Mouse (Mus musculus) hindbrain, postnatal 0 days (tissue): ENCODE measurements around the gene Med8. TPM values are rescaled to one million over a fixed set of nuclear protein-coding genes. Genes with fewer than 3 reads are reported as not detected.

Experiments
- ATAC-seq: fragments of 200-750 bp; cut with Nextera tagmentation; 2 replicates; pipeline ENCODE4 v1.8.0; 2017; ENCODE audit warnings: mild to moderate bottlenecking, moderate TSS enrichment, moderate library complexity
- DNase-seq: peaks from one replicate; pipeline ENCODE4 v3.0.0-alpha.2; 2015; ENCODE audit warnings: low spot score
- H3K27ac ChIP-seq: fragments of 300-500 bp; sonication (generic); 2 replicates; pipeline ENCODE4 v1.5.1; 2014; ENCODE audit warnings: mild to moderate bottlenecking
- H3K27me3 ChIP-seq: fragments of 300-500 bp; sonication (generic); 2 replicates; pipeline ENCODE4 v1.6.1; 2014; ENCODE audit warnings: low read length, mixed read lengths; ENCODE audit not compliant: insufficient read depth
- H3K36me3 ChIP-seq: fragments of 300-500 bp; sonication (generic); 2 replicates; pipeline ENCODE4 v1.6.1; 2014; ENCODE audit warnings: low read length, mixed read lengths; ENCODE audit not compliant: insufficient read depth
- H3K4me1 ChIP-seq: fragments of 300-500 bp; sonication (generic); 2 replicates; pipeline ENCODE4 v1.6.1; 2014; ENCODE audit warnings: antibody characterized with exemption, low read length, mixed read lengths; ENCODE audit not compliant: insufficient read depth
- H3K4me2 ChIP-seq: fragments of 300-500 bp; sonication (generic); 2 replicates; pipeline ENCODE4 v1.6.1; 2014; ENCODE audit warnings: low read depth, mild to moderate bottlenecking, low read length, moderate library complexity, mixed read lengths
- H3K4me3 ChIP-seq: fragments of 300-500 bp; sonication (generic); 2 replicates; pipeline ENCODE4 v1.5.1; 2014; ENCODE audit warnings: low read length
- H3K9ac ChIP-seq: fragments of 300-500 bp; sonication (generic); replicated peaks from 2 replicates; pipeline ENCODE4 v1.6.1; 2014; ENCODE audit warnings: mild to moderate bottlenecking, low read length, moderate library complexity, mixed read lengths
- H3K9me3 ChIP-seq: fragments of 300-500 bp; sonication (generic); 2 replicates; pipeline ENCODE4 v1.6.1; 2016; ENCODE audit warnings: low read length, mixed read lengths
- CTCF ChIP-seq: IDR thresholded peaks from 2 replicates; pipeline ENCODE4 v1.5.1; 2016; ENCODE audit warnings: antibody characterized with exemption, control low read depth, low read depth
- WGBS: fragments of 180-500 bp; shearing (Covaris S2); extraction: QIAGEN DNeasy Blood & Tissue Kit; methylation state at CpG from one replicate; pipeline ENCODE4 v1.1.7; 2014; 5-methylcytosine and 5-hydroxymethylcytosine counted together
- polyA plus RNA-seq: library from polyadenylated mRNA; unstranded; fragments of >200 nt; fragmentation: Nextera tagmentation; extraction: Ambion mirVana; gene quantifications from 2 replicates; pipeline ENCODE4 v1.2.1, GENCODE M21; 2015
- total RNA-seq: library from RNA; depleted of rRNA; stranded (reverse); fragments of >200 nt; gene quantifications from 2 replicates; pipeline ENCODE4 v1.2.3, GENCODE M21; 2014

Gene Med8
- total and polyA plus RNA-seq, 2 experiments from 2014 or later = 48.8 to 100 TPM

DNA sequence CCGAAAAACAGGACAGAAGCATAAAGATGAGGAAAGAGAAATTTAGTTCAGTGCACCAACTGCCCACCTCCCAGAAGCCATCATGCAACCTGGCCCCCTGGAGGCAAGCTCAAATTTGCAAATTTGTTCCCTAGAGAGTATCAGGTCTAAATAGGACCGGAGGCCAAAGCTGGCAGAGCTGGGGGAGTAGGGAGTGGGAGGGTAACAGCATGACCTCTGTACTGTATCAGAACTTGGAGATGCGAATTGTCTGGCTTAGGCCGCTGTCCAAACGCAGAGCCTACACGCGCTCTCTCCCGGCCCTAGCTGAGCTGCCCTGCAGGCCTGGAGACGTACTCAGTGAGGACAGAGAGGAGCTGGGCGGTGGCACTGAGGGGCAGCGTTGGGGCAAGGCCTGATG is 19.0 kb upstream of the Med8 start:
- 93% methylated on average over 11 of the region's 11 CpGs for WGBS
- no peak for ATAC-seq
- Histone ChIP-seq H3K9ac (no peak overlapping the region), H3K4me3 (no peak overlapping the region), H3K4me1 (no peaks in the 10 kb centered on the region), H3K27me3 (no peaks in the 10 kb centered on the region), H3K4me2 (no peak overlapping the region), H3K9me3 (no peaks in the 10 kb centered on the region), H3K27ac (no peak overlapping the region), H3K36me3 (peaks cover 88% of the 10 kb centered on the region)
- DNase-seq = no peak
- no peak for TF ChIP-seq CTCF

DNA sequence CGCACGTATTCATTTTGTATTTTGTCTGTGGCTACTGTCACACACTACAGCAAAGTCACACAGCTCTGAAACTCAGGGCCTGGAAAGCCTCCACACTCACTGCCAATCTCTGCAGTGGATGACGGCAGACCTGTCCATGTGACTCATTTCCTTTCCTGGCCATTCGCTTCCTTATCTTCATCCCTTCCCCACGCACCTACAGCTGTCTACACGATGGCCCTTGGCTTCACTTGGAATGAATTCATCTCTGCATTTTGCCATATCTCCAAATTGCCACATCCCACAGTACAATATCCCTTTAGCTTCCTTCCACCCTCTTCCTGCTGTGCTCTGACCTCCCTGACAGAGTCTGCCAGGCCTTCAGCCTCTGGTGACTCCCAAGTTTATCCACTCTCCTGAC is 14.6 kb upstream of the Med8 start:
- Histone ChIP-seq H3K4me2 (no peak overlapping the region), H3K9ac (no peak overlapping the region), H3K27ac (no peak overlapping the region), H3K36me3 (peaks cover 79% of the 10 kb centered on the region), H3K9me3 (no peaks in the 10 kb centered on the region), H3K4me3 (no peak overlapping the region), H3K4me1 (no peaks in the 10 kb centered on the region), H3K27me3 (no peaks in the 10 kb centered on the region)
- no peak for ATAC-seq
- no peak for DNase-seq
- 96% methylated on average over 6 of the region's 6 CpGs for WGBS
- TF ChIP-seq CTCF = no peak

DNA sequence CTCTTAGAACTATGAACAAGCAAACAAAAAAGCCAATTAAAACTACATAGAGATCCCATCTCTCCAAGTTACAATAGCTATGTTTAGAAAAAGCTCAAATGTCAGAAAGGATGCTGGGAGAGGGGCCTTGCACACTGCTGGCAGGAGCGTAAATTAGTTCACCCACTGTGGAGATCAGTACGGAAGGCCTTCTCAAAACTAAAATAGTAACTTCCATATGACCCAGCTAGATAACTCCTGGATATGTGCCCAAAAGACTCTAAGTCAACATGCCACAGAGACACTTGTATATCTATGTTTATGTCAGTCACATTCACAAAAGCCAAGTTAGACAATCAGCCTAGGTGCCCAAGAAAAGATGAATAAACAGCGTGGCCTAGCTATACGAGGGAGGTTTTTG is 13.8 kb upstream of the Med8 start:
- Histone ChIP-seq H3K9ac (no peak overlapping the region), H3K36me3 (peaks cover 80% of the 10 kb centered on the region), H3K27ac (no peak overlapping the region), H3K4me3 (no peak overlapping the region), H3K4me2 (no peak overlapping the region), H3K9me3 (no peaks in the 10 kb centered on the region), H3K27me3 (no peaks in the 10 kb centered on the region), H3K4me1 (no peaks in the 10 kb centered on the region)
- no peak for TF ChIP-seq CTCF
- WGBS = 84% methylated on average over 4 of the region's 4 CpGs
- no peak for ATAC-seq
- no peak for DNase-seq

- Histone ChIP-seq H3K4me3 (no peak overlapping the region), H3K4me2 (no peak overlapping the region), H3K27ac (no peak overlapping the region), H3K27me3 (no peaks in the 10 kb centered on the region), H3K36me3 (peaks cover 79% of the 10 kb centered on the region), H3K9me3 (no peaks in the 10 kb centered on the region), H3K4me1 (no peaks in the 10 kb centered on the region), H3K9ac (no peak overlapping the region)
- WGBS = 82% methylated on average over 3 of the region's 3 CpGs
- DNase-seq = no peak
- ATAC-seq = no peak
- no peak for TF ChIP-seq CTCF
Observed at GRCm38 (mm10) chr4:118396433-118396832, 12.7 kb upstream of the Med8 start.

- ATAC-seq (no peak), DNase-seq (no peak)
- no peak overlapping the region for H3K4me2 ChIP-seq
- no peaks in the 10 kb centered on the region for H3K4me1 ChIP-seq
- WGBS = 95% methylated on average over 6 of the region's 6 CpGs
- H3K27ac ChIP-seq = no peak overlapping the region
- no peak overlapping the region for H3K9ac ChIP-seq
- no peaks in the 10 kb centered on the region for H3K9me3 ChIP-seq
- H3K4me3 ChIP-seq = no peak overlapping the region
- no peaks in the 10 kb centered on the region for H3K27me3 ChIP-seq
- peaks cover 79% of the 10 kb centered on the region for H3K36me3 ChIP-seq
- TF ChIP-seq CTCF = no peak
Observed at GRCm38 (mm10) chr4:118398400-118398799, 10.7 kb upstream of the Med8 start.

DNA sequence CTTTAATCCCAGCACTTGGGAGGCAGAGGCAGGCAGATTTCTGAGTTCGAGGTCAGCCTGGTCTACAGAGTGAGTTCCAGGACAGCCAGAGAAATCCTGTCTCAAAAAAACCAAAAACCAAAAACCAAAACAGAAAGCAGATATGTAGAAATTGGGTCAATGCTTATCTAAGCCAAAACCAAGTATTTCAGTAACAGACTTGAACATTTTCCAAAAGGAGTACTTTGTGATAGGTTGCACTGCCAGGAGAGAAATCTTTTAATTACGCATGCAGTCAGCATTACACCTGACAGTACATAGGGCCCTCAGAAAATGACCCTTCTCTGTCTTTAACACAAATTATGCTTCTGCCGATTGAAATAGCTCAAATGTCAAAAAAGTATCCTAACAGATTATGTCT is 7.7 kb upstream of the Med8 start:
- no peak overlapping the region for H3K9ac ChIP-seq
- no peaks in the 10 kb centered on the region for H3K27me3 ChIP-seq
- WGBS = 96% methylated on average over 3 of the region's 3 CpGs
- TF ChIP-seq CTCF = no peak
- peaks cover 65% of the 10 kb centered on the region for H3K36me3 ChIP-seq
- H3K9me3 ChIP-seq = no peaks in the 10 kb centered on the region
- no peak overlapping the region for H3K27ac ChIP-seq
- no peaks in the 10 kb centered on the region for H3K4me1 ChIP-seq
- no peak for ATAC-seq
- H3K4me3 ChIP-seq = no peak overlapping the region
- no peak for DNase-seq
- H3K4me2 ChIP-seq = no peak overlapping the region

- no peak overlapping the region for H3K4me2 ChIP-seq
- no peak overlapping the region for H3K9ac ChIP-seq
- ATAC-seq = no peak
- H3K27me3 ChIP-seq = no peaks in the 10 kb centered on the region
- H3K9me3 ChIP-seq = no peaks in the 10 kb centered on the region
- 89% methylated on average over 5 of the region's 5 CpGs for WGBS
- TF ChIP-seq CTCF = no peak
- DNase-seq = no peak
- no peaks in the 10 kb centered on the region for H3K4me1 ChIP-seq
- H3K4me3 ChIP-seq = no peak overlapping the region
- no peak overlapping the region for H3K27ac ChIP-seq
- H3K36me3 ChIP-seq = peaks cover 60% of the 10 kb centered on the region
Observed at GRCm38 (mm10) chr4:118401918-118402317, 7.2 kb upstream of the Med8 start.
